Mouse (Mus musculus): ENCODE measurements around the gene Kif18a. TPM values are rescaled to one million over a fixed set of nuclear protein-coding genes. Genes with fewer than 3 reads are reported as not detected.

The Kif18a gene
- polyA plus RNA-seq, 1 experiment: 0.60 TPM

GRCm38 (mm10) chr2:109358456-109359141, 78.1 kb downstream of the Kif18a start:
- DNase-seq (ENCODE audit: extremely low spot score in 1 of 2, low spot score in 1 of 2): no peak

GRCm38 (mm10) chr2:109365962-109366361, 85.4 kb downstream of the Kif18a start:
- no peak for DNase-seq (ENCODE audit: extremely low spot score in 1 of 2, low spot score in 1 of 2)

DNA sequence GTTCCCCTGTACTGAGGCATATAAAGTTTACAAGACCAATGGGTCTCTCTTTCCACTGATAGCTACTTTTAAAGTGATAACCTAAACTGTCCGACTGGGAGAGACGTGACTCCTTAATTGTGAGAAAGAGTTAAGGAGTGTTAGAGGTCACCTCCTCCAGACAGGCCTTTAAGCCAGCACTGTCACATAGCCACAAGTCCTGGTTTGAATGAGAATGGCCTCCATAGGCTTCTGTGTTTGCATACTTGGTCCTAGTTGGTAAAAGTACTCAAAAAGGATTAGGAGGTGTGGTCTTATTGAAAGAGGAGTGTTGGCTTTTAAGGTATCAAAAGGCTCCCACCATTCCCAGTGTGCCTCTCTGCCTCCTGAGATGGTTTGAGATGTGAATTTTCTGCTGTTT, 94.3 kb downstream of the Kif18a start:
- DNase-seq (ENCODE audit: extremely low spot score in 1 of 2, low spot score in 1 of 2): no peak

GRCm38 (mm10) chr2:109384019-109384418, 103.5 kb downstream of the Kif18a start:
- DNase-seq (ENCODE audit: extremely low spot score in 1 of 2, low spot score in 1 of 2): no peak

DNA sequence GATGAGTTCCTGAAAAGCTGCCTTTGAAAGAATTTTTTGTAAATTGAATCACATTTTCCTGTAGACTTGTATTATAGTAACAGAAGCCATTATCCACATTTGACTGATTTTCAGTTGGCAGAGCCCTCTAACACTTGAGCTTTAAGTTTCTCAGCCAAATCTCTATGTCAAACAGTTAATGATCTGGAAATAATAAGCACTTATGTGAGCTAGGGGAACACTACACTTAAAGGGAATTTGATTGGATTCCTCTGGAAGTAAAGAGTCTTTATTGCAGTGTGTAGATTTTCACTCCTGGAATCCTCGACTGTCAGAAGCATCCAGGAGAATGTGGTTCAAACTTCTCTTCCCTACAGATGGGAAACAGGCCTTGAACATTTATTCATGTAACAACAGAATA, 105.7 kb downstream of the Kif18a start:
- no peak for DNase-seq (ENCODE audit: extremely low spot score in 1 of 2, low spot score in 1 of 2)

GRCm38 (mm10) chr2:109388733-109389132, 108.2 kb downstream of the Kif18a start:
- DNase-seq (ENCODE audit: extremely low spot score in 1 of 2, low spot score in 1 of 2): no peak

DNA sequence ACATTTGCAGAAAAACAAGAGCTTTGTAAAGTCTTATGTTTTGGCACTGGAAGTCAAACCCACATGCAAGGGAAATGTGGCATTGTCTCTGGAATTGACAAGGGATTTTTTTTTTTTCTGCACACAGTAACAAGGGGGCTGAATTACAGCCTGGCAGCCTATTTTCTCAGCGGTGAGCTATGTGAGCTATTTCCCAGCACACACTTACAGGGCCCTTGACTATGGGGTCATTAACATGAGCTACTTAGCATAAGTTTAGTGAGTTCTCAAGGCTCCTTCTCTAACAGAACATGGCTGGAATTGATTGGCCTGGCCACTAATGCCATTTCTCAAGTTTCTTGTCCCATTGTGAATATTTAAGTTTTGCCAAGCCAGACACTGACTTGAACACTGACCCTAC, 109.4 kb downstream of the Kif18a start:
- DNase-seq (ENCODE audit: extremely low spot score in 1 of 2, low spot score in 1 of 2): no peak

Other genes with a start within 250 kb of the Kif18a start
- 7.5 and 8.4 TPM in 2 replicates for gene Mettl15, start within 50 bp of the Kif18a start, polyA plus RNA-seq (2012; rRNA removed)

All from frontal cortex, adult 2 months (tissue).